In genomic region chr2:144086183-144086847, GRCm38 (mm10) we compare ENCODE assay signal across 9 mouse cellular contexts. TPM values are rescaled to one million over a fixed set of nuclear protein-coding genes. Genes with fewer than 3 reads are reported as not detected.
DNase-seq lines count a peak whose midpoint lies in the region; ATAC-seq lines count a peak whose summit lies in the region.
"Had no signal": no experiment of that assay in that cellular context is flagged by ENCODE, and none has a peak within 500 bp of the region (broad histone marks: within the 10 kb centered on the region; RNA-seq: fewer than 3 reads in every experiment).

No protein-coding gene starts in this region.

- peak; percentile 91 for ATAC-seq in intestine, embryonic 16.5 days
- ATAC-seq in lung, embryonic 15.5 days (ENCODE audit: borderline replicate concordance, extremely low read depth, low FRiP score, low TSS enrichment), result peak; percentile 59

- H3K4me2 ChIP-seq in intestine, embryonic 16.5 days (ENCODE audit: low read depth, low read length), result peak overlapping the region; percentile 37
- 0 out of 2 replicates have a peak overlapping the region, but pooled peaks have one; percentile 1 for H3K4me2 ChIP-seq in lung, embryonic 15.5 days

- 12% methylated on average over 18 of the region's 18 CpGs for WGBS in intestine, embryonic 16.5 days
- WGBS in lung, embryonic 15.5 days, result 21% methylated on average over 18 of the region's 18 CpGs

- no peaks in the 10 kb centered on the region for H3K36me3 ChIP-seq in intestine, embryonic 16.5 days (ENCODE audit: control insufficient read depth, insufficient read depth, low read length)
- no peaks in the 10 kb centered on the region for H3K36me3 ChIP-seq in lung, embryonic 15.5 days

- H3K27me3 ChIP-seq in intestine, embryonic 16.5 days (replicated peaks; ENCODE audit: control insufficient read depth, insufficient read depth, low read length), result no peaks in the 10 kb centered on the region
- no peaks in the 10 kb centered on the region for H3K27me3 ChIP-seq in lung, embryonic 15.5 days

- peak overlapping the region; percentile 13; the same call in 1 of the 2 replicates for H3K4me3 ChIP-seq in intestine, embryonic 16.5 days (ENCODE audit: low read length)
- no peak overlapping the region for H3K4me3 ChIP-seq in lung, embryonic 15.5 days

- H3K9ac ChIP-seq in intestine, embryonic 16.5 days (ENCODE audit: low read depth, low read length), result peak overlapping the region; percentile 59
- no peak overlapping the region for H3K9ac ChIP-seq in lung, embryonic 15.5 days

- H3K4me1 ChIP-seq in intestine, embryonic 16.5 days (ENCODE audit: control insufficient read depth, insufficient read depth, low read length), result peaks cover 22% of the 10 kb centered on the region
- peaks cover 15% of the 10 kb centered on the region for H3K4me1 ChIP-seq in lung, embryonic 15.5 days

- peak overlapping the region; percentile 90 for H3K27ac ChIP-seq in intestine, embryonic 16.5 days (ENCODE audit: low read length)
- peak overlapping the region; percentile 66 for H3K27ac ChIP-seq in lung, embryonic 15.5 days

- peak; percentile 6 to 21 for DNase-seq in layer of hippocampus, postnatal 10 days (ENCODE audit: low spot score in 2 of 2)
- no peak for DNase-seq in layer of hippocampus, adult 18-20 months (ENCODE audit: low spot score in 2 of 2)
- peak; percentile 52 for DNase-seq in gastrocnemius, postnatal 25 days
- no peak for DNase-seq in B cell, adult 2 months
- no peak for DNase-seq in urinary bladder, postnatal 25 days (ENCODE audit: low spot score)
- no peak for DNase-seq in right cerebral cortex, postnatal 4 days

- no peaks in the 10 kb centered on the region for H3K9me3 ChIP-seq in intestine, embryonic 16.5 days (ENCODE audit: control insufficient read depth, low read length)
- no peaks in the 10 kb centered on the region for H3K9me3 ChIP-seq in lung, embryonic 15.5 days

RNA-seq across cellular contexts. Expression of gene Banf2, which starts 53.5 kb away (rescaled TPM):
- not detected for total RNA-seq in layer of hippocampus, postnatal 10 days (2021)
- total RNA-seq in layer of hippocampus, adult 18-20 months (2021), result not detected
- total RNA-seq in gastrocnemius, postnatal 25 days (2021), result not detected
- polyA plus RNA-seq in intestine, embryonic 16.5 days (2015; fragmentation: Nextera tagmentation; extraction: Ambion mirVana), result not detected in 2 replicates
- polyA plus RNA-seq in lung, embryonic 15.5 days (2015; fragmentation: Nextera tagmentation; extraction: Ambion mirVana), result not detected in 2 replicates
- total RNA-seq: CH12.LX had no signal

Comparison
In these comparisons a context has a peak if more than half of its experiments do, and no peak if none do; other contexts are left out.
1. DNase-seq: peak in layer of hippocampus, postnatal 10 days (2 of 2) and gastrocnemius, postnatal 25 days (single experiment); none in layer of hippocampus, adult 18-20 months (0 of 2), B cell, adult 2 months (0 of 2), urinary bladder, postnatal 25 days (single experiment) and right cerebral cortex, postnatal 4 days (single experiment).